Mouse (Mus musculus) liver, embryonic 14.5 days (tissue): ENCODE results near the gene Carmil1.

Source experiments
- CTCF ChIP-seq: IDR thresholded peaks from 2 replicates; pipeline ENCODE4 v1.5.1; 2016; ENCODE audit warnings: antibody characterized with exemption, low read depth, control low read depth
- EP300 ChIP-seq: IDR thresholded peaks from 2 replicates; pipeline ENCODE4 v1.6.1; 2016; ENCODE audit warnings: antibody characterized with exemption, low read depth

DNA sequence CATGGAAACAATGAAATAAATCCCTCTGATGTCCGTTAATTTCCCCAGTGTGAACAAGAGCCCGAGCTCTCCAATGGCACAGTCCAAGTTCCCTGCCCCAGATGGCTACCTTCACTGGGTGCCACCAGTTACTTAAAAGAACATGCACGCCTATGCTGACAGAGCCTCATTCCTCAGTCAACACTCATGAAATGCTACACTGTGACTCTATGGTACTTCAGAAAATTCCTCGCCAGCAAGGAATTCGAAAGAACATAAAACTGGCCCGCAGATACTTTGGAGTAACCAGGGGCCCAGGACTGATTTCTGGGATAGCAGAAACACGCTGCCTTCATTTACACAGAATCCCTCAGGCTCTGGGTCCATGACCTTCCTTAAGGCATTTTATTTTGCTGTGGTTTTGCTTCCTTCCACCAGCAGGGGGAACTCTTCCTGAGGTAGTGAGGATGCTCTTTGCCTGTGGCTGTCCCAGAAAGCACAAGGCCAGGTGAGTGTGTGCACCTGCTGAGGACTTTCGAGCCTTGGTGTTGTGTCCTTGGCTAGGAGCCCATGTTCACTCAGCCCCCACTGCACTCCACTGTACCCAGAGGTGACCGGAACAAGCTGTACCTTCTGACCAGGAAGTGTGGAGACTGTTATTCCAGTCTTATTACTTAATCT, 167.8 kb downstream of the Carmil1 start:
- peak; percentile 92 for TF ChIP-seq CTCF
- TF ChIP-seq EP300: no peak
